ENCODE assay signal across 10 mouse cellular contexts in genomic region chr5:49370543-49371076, GRCm38 (mm10).
DNase-seq lines count a peak whose midpoint lies in the region; ATAC-seq lines count a peak whose summit lies in the region.
"Had no signal": no experiment of that assay in that cellular context is flagged by ENCODE, and none has a peak within 500 bp of the region (broad histone marks: within the 10 kb centered on the region; RNA-seq: fewer than 3 reads in every experiment).

No protein-coding gene starts in this region.

- H3K27ac ChIP-seq in midbrain, embryonic 13.5 days: no peak overlapping the region
- H3K27ac ChIP-seq in midbrain, embryonic 15.5 days: no peak overlapping the region
- H3K27ac ChIP-seq: heart, embryonic 13.5 days; lung, embryonic 15.5 days had no signal

- H3K4me2 ChIP-seq in midbrain, embryonic 13.5 days (replicated peaks): no peak overlapping the region
- H3K4me2 ChIP-seq in midbrain, embryonic 15.5 days: no peak overlapping the region
- H3K4me2 ChIP-seq: heart, embryonic 13.5 days; lung, embryonic 15.5 days had no signal

- ATAC-seq in frontal cortex, adult (ENCODE audit: low TSS enrichment): 0 out of 2 replicates have a peak, but pooled peaks have one; percentile 46
- peak; percentile 62; the same call in 1 of the 2 replicates for ATAC-seq in midbrain, embryonic 13.5 days
- ATAC-seq in midbrain, embryonic 15.5 days (replicated peaks): no peak; the same call in 1 of the 2 replicates

- DNase-seq in frontal cortex, postnatal 14 days (ENCODE audit: low spot score in 2 of 2): no peak
- DNase-seq in embryo, embryonic 9.5 days (ENCODE audit: extremely low spot score): peak; percentile 46
- DNase-seq in retina, postnatal 1 day: peak; percentile 67
- no peak for DNase-seq in thymus, postnatal 4 days
- no peak for DNase-seq in right cerebral cortex, postnatal 14 days

- H3K4me3 ChIP-seq in midbrain, embryonic 13.5 days (replicated peaks): no peak overlapping the region
- H3K4me3 ChIP-seq in midbrain, embryonic 15.5 days: no peak overlapping the region
- H3K4me3 ChIP-seq: heart, embryonic 13.5 days; lung, embryonic 15.5 days had no signal

- H3K27me3 ChIP-seq in midbrain, embryonic 13.5 days: no peaks in the 10 kb centered on the region
- H3K27me3 ChIP-seq in midbrain, embryonic 15.5 days (replicated peaks): no peaks in the 10 kb centered on the region
- H3K27me3 ChIP-seq: heart, embryonic 13.5 days; lung, embryonic 15.5 days had no signal

- 50% methylated on average over 3 of the region's 3 CpGs for WGBS in midbrain, embryonic 13.5 days
- 46% methylated on average over 3 of the region's 3 CpGs for WGBS in midbrain, embryonic 15.5 days

- no peak overlapping the region for H3K9ac ChIP-seq in midbrain, embryonic 13.5 days (replicated peaks)
- no peak overlapping the region for H3K9ac ChIP-seq in midbrain, embryonic 15.5 days
- H3K9ac ChIP-seq: heart, embryonic 13.5 days; lung, embryonic 15.5 days had no signal

- no peaks in the 10 kb centered on the region for H3K9me3 ChIP-seq in midbrain, embryonic 13.5 days
- H3K9me3 ChIP-seq in midbrain, embryonic 15.5 days: no peaks in the 10 kb centered on the region
- H3K9me3 ChIP-seq: heart, embryonic 13.5 days; lung, embryonic 15.5 days had no signal

- no peaks in the 10 kb centered on the region for H3K4me1 ChIP-seq in midbrain, embryonic 13.5 days (replicated peaks)
- no peaks in the 10 kb centered on the region for H3K4me1 ChIP-seq in midbrain, embryonic 15.5 days
- H3K4me1 ChIP-seq: heart, embryonic 13.5 days; lung, embryonic 15.5 days had no signal

- H3K36me3 ChIP-seq in midbrain, embryonic 13.5 days: no peaks in the 10 kb centered on the region
- no peaks in the 10 kb centered on the region for H3K36me3 ChIP-seq in midbrain, embryonic 15.5 days (replicated peaks)
- H3K36me3 ChIP-seq: heart, embryonic 13.5 days; lung, embryonic 15.5 days had no signal

Comparison
In these comparisons a context has a peak if more than half of its experiments do, and no peak if none do; other contexts are left out.
1. DNase-seq: peak in embryo, embryonic 9.5 days (single experiment) and retina, postnatal 1 day (single experiment); none in frontal cortex, postnatal 14 days (0 of 2), thymus, postnatal 4 days (single experiment) and right cerebral cortex, postnatal 14 days (single experiment).